In genomic region chr5:137334317-137334716, GRCm38 (mm10) we compare ENCODE assay signal across 8 mouse cellular contexts. TPM values are rescaled to one million over a fixed set of nuclear protein-coding genes. Genes with fewer than 3 reads are reported as not detected.
DNase-seq lines count a peak whose midpoint lies in the region; ATAC-seq lines count a peak whose summit lies in the region.

No protein-coding gene starts in this region.

- peak overlapping the region; percentile 96; the same call in 1 of the 2 replicates for H3K4me2 ChIP-seq in heart, embryonic 15.5 days
- peak overlapping the region; percentile 92 for H3K4me2 ChIP-seq in embryonic facial prominence, embryonic 12.5 days (replicated peaks)
- peak overlapping the region; percentile 94 for H3K4me2 ChIP-seq in liver, embryonic 16.5 days (ENCODE audit: low read depth, low read length)

- H3K27me3 ChIP-seq in heart, embryonic 15.5 days: no peaks in the 10 kb centered on the region
- no peaks in the 10 kb centered on the region for H3K27me3 ChIP-seq in embryonic facial prominence, embryonic 12.5 days
- H3K27me3 ChIP-seq in liver, embryonic 16.5 days (ENCODE audit: control insufficient read depth, insufficient read depth, low read depth, low read length): no peaks in the 10 kb centered on the region

- H3K9ac ChIP-seq in heart, embryonic 15.5 days: no peak overlapping the region
- peak overlapping the region; percentile 77; the same call in 1 of the 2 replicates for H3K9ac ChIP-seq in embryonic facial prominence, embryonic 12.5 days
- no peak overlapping the region for H3K9ac ChIP-seq in liver, embryonic 16.5 days (ENCODE audit: low read depth, low read length)

- H3K4me3 ChIP-seq in heart, embryonic 15.5 days: peak overlapping the region; percentile 66
- no peak overlapping the region for H3K4me3 ChIP-seq in embryonic facial prominence, embryonic 12.5 days
- H3K4me3 ChIP-seq in liver, embryonic 16.5 days (ENCODE audit: low read depth, low read length): 0 out of 2 replicates have a peak overlapping the region, but pooled peaks have one; percentile 70

- no peaks in the 10 kb centered on the region for H3K36me3 ChIP-seq in heart, embryonic 15.5 days
- H3K36me3 ChIP-seq in embryonic facial prominence, embryonic 12.5 days: no peaks in the 10 kb centered on the region
- H3K36me3 ChIP-seq in liver, embryonic 16.5 days (ENCODE audit: control insufficient read depth, insufficient read depth): no peaks in the 10 kb centered on the region

- peaks cover 17% of the 10 kb centered on the region for H3K4me1 ChIP-seq in heart, embryonic 15.5 days (replicated peaks)
- peaks cover 17% of the 10 kb centered on the region for H3K4me1 ChIP-seq in embryonic facial prominence, embryonic 12.5 days
- H3K4me1 ChIP-seq in liver, embryonic 16.5 days (ENCODE audit: control insufficient read depth, low read depth, low read length): peaks cover 23% of the 10 kb centered on the region

- no peaks in the 10 kb centered on the region for H3K9me3 ChIP-seq in heart, embryonic 15.5 days (replicated peaks)
- H3K9me3 ChIP-seq in embryonic facial prominence, embryonic 12.5 days: no peaks in the 10 kb centered on the region
- no peaks in the 10 kb centered on the region for H3K9me3 ChIP-seq in liver, embryonic 16.5 days (replicated peaks; ENCODE audit: control insufficient read depth, low read length)

- ATAC-seq in heart, embryonic 15.5 days (replicated peaks; ENCODE audit: insufficient number of reproducible peaks, insufficient read depth, low FRiP score, low read depth): no peak
- ATAC-seq in embryonic facial prominence, embryonic 12.5 days (ENCODE audit: insufficient number of reproducible peaks, insufficient read depth, low FRiP score, low TSS enrichment): no peak
- no peak for ATAC-seq in liver, embryonic 16.5 days (ENCODE audit: low read depth)
- no peak for ATAC-seq in megakaryocyte-erythroid progenitor cell, adult 5-6 weeks (replicated peaks; ENCODE audit: low FRiP score, low TSS enrichment, poor library complexity, severe bottlenecking)

- 48% methylated on average over 10 of the region's 10 CpGs for WGBS in heart, embryonic 15.5 days
- WGBS in embryonic facial prominence, embryonic 12.5 days: 61% methylated on average over 10 of the region's 10 CpGs
- 32% methylated on average over 10 of the region's 10 CpGs for WGBS in liver, embryonic 16.5 days (ENCODE audit: insufficient replicate concordance)

- no peak overlapping the region for H3K27ac ChIP-seq in heart, embryonic 15.5 days
- no peak overlapping the region for H3K27ac ChIP-seq in embryonic facial prominence, embryonic 12.5 days
- H3K27ac ChIP-seq in liver, embryonic 16.5 days (ENCODE audit: low read length): no peak overlapping the region

- no peak for DNase-seq in heart, adult 18-20 months
- peak; percentile 32 for DNase-seq in 416B (ENCODE audit: low read depth)
- DNase-seq in cerebellum, adult 11-12 months: no peak
- DNase-seq in gastrocnemius, postnatal 25 days: no peak

RNA-seq across cellular contexts. Expression of gene Slc12a9, which starts 0.9 kb away (rescaled TPM):
- 6.5 and 10.4 TPM in 2 replicates for polyA plus RNA-seq in heart, embryonic 15.5 days (2015; fragmentation: Nextera tagmentation; extraction: Ambion mirVana)
- total RNA-seq in heart, adult 18-20 months (2021): 1 to 10 TPM; 1.5 to 1.8 TPM
- polyA plus RNA-seq in embryonic facial prominence, embryonic 12.5 days (2016; fragmentation: Nextera tagmentation; extraction: Ambion mirVana): 16.0 and 18.8 TPM in 2 replicates
- 2.8 and 3.0 TPM in 2 replicates for polyA plus RNA-seq in liver, embryonic 16.5 days (2015; fragmentation: Nextera tagmentation; extraction: Ambion mirVana)
- total RNA-seq in gastrocnemius, postnatal 25 days (2021): 1 to 10 TPM; 2.3 to 3.1 TPM
- 2.2 and 3.0 TPM in 2 replicates for total RNA-seq in megakaryocyte-erythroid progenitor cell, adult 5-6 weeks (2014; fragmentation: Nextera tagmentation)
- total RNA-seq in megakaryocyte-erythroid progenitor cell, adult 5-6 weeks (2017): 1.1 and 3.3 TPM in 2 replicates

RNA-seq across cellular contexts. Expression of gene Ephb4, which starts 15.6 kb away (rescaled TPM):
- polyA plus RNA-seq in heart, embryonic 15.5 days (2015; fragmentation: Nextera tagmentation; extraction: Ambion mirVana): 32.9 and 42.9 TPM in 2 replicates
- 10 to 100 TPM; 37.1 to 38.8 TPM for total RNA-seq in heart, adult 18-20 months (2021)
- 87.3 and 91.6 TPM in 2 replicates for polyA plus RNA-seq in embryonic facial prominence, embryonic 12.5 days (2016; fragmentation: Nextera tagmentation; extraction: Ambion mirVana)
- polyA plus RNA-seq in liver, embryonic 16.5 days (2015; fragmentation: Nextera tagmentation; extraction: Ambion mirVana): 7.3 and 9.1 TPM in 2 replicates
- 10 to 100 TPM; 13.4 to 15.8 TPM for total RNA-seq in gastrocnemius, postnatal 25 days (2021)
- 1.4 TPM in 1 of 2 replicates, not detected in the other for total RNA-seq in megakaryocyte-erythroid progenitor cell, adult 5-6 weeks (2014; fragmentation: Nextera tagmentation)
- total RNA-seq in megakaryocyte-erythroid progenitor cell, adult 5-6 weeks (2017): 0.08 TPM in 1 of 2 replicates, not detected in the other

RNA-seq across cellular contexts. Expression of gene Trip6, which starts 20.1 kb away (rescaled TPM):
- polyA plus RNA-seq in heart, embryonic 15.5 days (2015; fragmentation: Nextera tagmentation; extraction: Ambion mirVana): 37.7 and 53.3 TPM in 2 replicates
- total RNA-seq in heart, adult 18-20 months (2021): 10 to 100 TPM; 12.0 to 13.3 TPM
- polyA plus RNA-seq in embryonic facial prominence, embryonic 12.5 days (2016; fragmentation: Nextera tagmentation; extraction: Ambion mirVana): 87.1 and 93.4 TPM in 2 replicates
- 9.3 and 9.6 TPM in 2 replicates for polyA plus RNA-seq in liver, embryonic 16.5 days (2015; fragmentation: Nextera tagmentation; extraction: Ambion mirVana)
- 1 to 10 TPM; 5.2 to 5.3 TPM for total RNA-seq in gastrocnemius, postnatal 25 days (2021)
- total RNA-seq in megakaryocyte-erythroid progenitor cell, adult 5-6 weeks (2014; fragmentation: Nextera tagmentation): 21.8 and 27.9 TPM in 2 replicates
- total RNA-seq in megakaryocyte-erythroid progenitor cell, adult 5-6 weeks (2017): 19.6 and 29.9 TPM in 2 replicates

RNA-seq across cellular contexts. Expression of gene Srrt, which starts 26.8 kb away (rescaled TPM):
- polyA plus RNA-seq in heart, embryonic 15.5 days (2015; fragmentation: Nextera tagmentation; extraction: Ambion mirVana): 70.5 and 95.7 TPM in 2 replicates
- 10 to 100 TPM; 44.4 to 55.6 TPM for total RNA-seq in heart, adult 18-20 months (2021)
- polyA plus RNA-seq in embryonic facial prominence, embryonic 12.5 days (2016; fragmentation: Nextera tagmentation; extraction: Ambion mirVana): 171 and 177 TPM in 2 replicates
- polyA plus RNA-seq in liver, embryonic 16.5 days (2015; fragmentation: Nextera tagmentation; extraction: Ambion mirVana): 68.0 and 69.7 TPM in 2 replicates
- total RNA-seq in gastrocnemius, postnatal 25 days (2021): 10 to 100 TPM; 38.5 to 44.7 TPM
- 308 and 381 TPM in 2 replicates for total RNA-seq in megakaryocyte-erythroid progenitor cell, adult 5-6 weeks (2014; fragmentation: Nextera tagmentation)
- total RNA-seq in megakaryocyte-erythroid progenitor cell, adult 5-6 weeks (2017): 409 and 443 TPM in 2 replicates

RNA-seq across cellular contexts. Expression of gene Ufsp1, which starts 39.9 kb away (rescaled TPM):
- 6.1 and 11.2 TPM in 2 replicates for polyA plus RNA-seq in heart, embryonic 15.5 days (2015; fragmentation: Nextera tagmentation; extraction: Ambion mirVana)
- 10 to 100 TPM in 1 of 2 experiments, 1 to 10 TPM in 1; 8.1 to 10.7 TPM for total RNA-seq in heart, adult 18-20 months (2021)
- 6.7 and 8.2 TPM in 2 replicates for polyA plus RNA-seq in embryonic facial prominence, embryonic 12.5 days (2016; fragmentation: Nextera tagmentation; extraction: Ambion mirVana)
- 7.0 and 7.8 TPM in 2 replicates for polyA plus RNA-seq in liver, embryonic 16.5 days (2015; fragmentation: Nextera tagmentation; extraction: Ambion mirVana)
- 10 to 100 TPM; 18.3 to 24.4 TPM for total RNA-seq in gastrocnemius, postnatal 25 days (2021)
- 9.0 and 11.4 TPM in 2 replicates for total RNA-seq in megakaryocyte-erythroid progenitor cell, adult 5-6 weeks (2014; fragmentation: Nextera tagmentation)
- total RNA-seq in megakaryocyte-erythroid progenitor cell, adult 5-6 weeks (2017): 5.2 and 6.0 TPM in 2 replicates

Comparison
In these comparisons a context has a peak if more than half of its experiments do, and no peak if none do; other contexts are left out.
1. RNA of gene Ephb4, which starts 15.6 kb away (total RNA-seq): 37.1 to 38.8 TPM in heart, adult 18-20 months and 13.4 to 15.8 TPM in gastrocnemius, postnatal 25 days; 0.08 to 1.4 TPM in megakaryocyte-erythroid progenitor cell, adult 5-6 weeks; every median in the first group is over 4 times any median in the second.
2. Peak in every context shown above with its lines, with median percentiles within 50 percentile points of each other: H3K4me2 ChIP-seq.